Mouse (Mus musculus): ENCODE measurements around the gene Dok7.
A peak's percentile ranks its signal among the peaks of the same experiment; 100 is the strongest.

The Dok7 gene

DNA sequence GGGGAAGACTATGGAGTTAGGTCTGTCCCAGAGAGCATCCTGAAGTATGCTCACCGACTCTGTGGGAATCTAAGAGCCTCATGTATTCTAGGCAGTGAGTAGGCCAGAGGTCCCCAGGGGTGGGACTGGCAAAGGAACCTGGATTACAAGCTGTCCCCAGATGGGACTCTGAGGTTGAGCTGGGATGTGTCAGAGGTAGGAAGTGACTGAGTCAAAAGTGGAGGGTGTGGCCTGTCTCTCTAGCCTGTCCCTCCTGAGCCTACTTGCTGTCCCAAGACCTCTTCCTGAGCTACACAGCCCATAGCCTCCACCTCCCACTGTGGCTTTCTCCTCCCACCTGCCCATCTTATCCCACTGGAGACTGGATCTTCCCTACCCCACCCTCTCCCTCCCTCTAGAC is 1.6 kb downstream of the Dok7 start:
- DNase-seq: no peak

DNA sequence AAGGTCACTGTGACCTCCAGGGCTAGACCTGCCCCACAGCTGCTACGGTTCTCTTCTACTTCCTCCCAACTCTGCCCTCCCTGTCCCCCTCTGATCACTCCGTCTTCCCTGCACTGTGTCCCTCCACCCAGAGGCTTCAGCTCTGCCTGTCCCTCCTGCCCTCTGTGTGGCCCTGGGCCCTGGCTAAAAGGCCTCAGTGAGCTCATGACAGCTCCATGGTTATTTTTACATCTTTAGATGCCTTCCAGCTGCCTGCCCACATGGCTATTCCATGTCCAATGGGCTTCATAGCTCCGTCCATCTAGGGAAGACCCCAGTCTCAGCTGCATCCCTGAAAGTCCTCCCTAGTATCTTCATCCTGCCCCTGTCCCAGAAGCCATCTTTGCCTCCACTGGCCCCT is 3.5 kb downstream of the Dok7 start:
- no peak for DNase-seq

DNA sequence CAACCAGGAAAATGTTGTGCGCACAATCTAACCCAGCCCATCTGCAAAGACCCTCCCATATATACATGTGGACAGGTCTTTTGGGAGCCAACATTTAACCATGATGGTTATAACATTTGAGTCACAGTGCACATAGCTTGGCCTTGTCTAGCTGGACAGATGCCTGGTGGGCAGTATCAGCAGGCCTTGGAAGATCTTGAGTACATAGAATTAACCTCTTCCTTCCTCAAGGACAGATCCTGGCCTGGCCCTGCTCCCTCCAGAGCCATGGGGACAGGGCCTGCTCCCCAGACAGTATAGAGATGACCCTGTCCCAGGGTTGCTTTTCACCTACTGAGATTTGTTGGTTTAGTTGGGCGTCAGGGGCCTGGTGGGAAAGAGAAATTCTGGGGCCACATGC is 13.3 kb downstream of the Dok7 start:
- DNase-seq: no peak

DNA sequence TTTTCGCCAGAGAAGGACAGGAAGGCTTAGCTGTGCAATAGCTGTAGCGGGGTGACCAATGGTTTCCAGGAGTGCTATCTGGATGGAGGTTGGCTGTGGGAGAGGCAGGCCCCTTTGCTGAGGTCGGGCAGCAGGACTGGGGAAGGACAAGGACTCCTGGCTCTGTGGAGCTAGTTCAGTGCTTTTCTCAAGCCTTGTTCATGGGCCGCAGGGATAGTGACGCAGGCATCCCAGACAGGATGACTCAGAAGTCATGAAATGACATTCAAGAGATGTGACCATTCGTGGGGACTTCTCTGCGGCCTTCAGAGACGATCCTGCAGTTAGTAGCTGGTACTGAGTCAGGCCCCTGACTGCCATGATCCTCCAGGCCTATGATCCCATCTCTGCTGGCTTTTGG is 13.7 kb downstream of the Dok7 start:
- DNase-seq: no peak

DNA sequence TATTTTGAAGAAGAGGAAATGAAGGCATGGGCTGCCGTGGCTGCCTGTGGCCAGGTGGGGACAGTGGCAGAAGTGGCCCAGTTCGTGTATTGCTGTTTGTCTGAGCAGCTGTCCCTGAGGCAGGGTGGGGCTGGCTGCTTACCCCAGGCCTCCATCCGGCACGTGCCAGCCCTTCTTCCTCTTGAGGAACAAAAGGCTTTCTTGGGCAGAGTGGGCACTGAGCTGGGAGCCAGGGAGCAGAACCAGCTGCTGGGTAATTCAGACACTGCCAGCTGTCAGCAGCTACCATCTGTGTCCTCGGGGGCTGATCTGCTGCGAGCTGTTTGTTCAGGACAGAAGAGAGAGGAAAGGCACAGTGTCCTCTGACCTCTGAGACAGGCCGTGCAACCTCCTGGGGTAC is 14.4 kb downstream of the Dok7 start:
- DNase-seq: no peak

DNA sequence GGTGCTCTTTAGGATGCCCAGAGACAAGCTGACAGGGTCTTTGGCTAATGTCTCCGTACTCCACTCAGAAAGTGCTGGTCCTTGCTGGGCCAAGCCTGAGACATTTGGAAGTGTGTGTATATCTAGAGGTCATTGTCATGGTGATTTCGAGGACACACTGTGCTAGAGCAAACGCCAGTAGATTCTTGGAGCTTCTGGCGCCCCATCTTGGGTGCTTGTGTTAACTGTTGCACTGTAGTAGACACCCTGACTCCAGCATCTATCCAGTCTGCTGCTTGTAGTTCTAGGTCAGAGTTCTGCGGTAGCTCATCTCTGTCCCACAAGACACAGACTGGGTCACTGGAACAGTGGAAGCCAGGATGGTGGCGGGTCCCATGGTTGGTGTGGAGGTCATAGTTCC is 15.3 kb downstream of the Dok7 start:
- no peak for DNase-seq

DNA sequence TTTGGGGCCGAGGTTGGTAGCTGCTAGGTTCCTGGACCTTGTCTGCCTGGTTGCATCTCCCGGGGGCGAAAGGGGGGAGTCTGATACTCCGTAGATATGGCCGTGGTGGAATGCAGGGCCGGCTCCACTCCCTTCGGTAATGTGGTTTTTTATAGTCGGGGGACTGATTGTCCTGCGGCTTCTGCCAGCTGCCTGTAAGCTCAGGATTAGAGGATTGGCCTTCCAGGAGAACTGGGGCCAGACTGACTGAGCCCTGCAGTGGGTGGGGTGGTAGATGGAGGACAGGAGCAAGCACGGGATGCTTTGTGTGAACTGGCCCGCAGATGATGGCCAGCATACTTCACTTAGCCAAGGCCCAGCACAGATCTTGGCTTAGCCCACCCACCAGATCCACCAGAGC is 16.7 kb downstream of the Dok7 start:
- no peak for DNase-seq

DNA sequence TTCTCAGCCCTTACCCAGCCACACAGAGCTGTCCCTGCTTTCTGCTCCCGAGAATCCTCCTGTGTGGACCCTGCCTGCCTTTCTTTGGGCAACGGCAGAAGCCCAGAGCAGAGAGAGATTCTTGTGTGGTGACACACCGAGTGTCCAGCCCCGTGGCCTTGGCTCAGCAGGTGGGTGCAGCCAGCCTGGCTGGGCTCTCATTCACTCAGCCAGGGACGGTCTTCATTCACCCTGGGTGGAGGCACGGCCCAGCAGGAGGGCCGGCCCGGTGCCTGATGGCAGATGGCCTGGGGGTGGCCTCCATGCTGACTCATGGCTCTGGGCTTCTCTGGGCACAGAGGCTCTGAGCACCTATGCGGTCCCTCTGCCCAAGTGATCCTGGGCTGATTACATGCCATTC is 17.4 kb downstream of the Dok7 start:
- no peak for DNase-seq

DNA sequence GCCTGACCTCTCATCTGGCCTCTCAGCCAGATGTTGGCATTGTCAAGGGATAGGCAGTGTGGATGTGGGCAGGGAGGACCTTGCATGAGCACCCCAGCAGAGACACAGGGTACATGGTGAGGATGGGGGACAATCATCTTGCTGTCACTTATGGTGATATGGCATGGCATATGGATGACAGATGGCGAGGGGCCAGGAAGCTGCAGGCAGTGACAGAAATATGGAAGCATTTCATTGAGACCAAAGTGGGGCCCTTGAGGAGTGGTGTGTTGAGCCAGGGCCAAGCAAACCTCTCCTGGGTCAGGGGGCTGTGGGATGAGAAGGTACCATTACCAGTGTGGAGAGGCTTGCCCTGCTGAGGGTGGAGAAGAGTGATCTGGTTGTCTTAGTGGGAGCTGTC is 19.8 kb downstream of the Dok7 start:
- DNase-seq: no peak

DNA sequence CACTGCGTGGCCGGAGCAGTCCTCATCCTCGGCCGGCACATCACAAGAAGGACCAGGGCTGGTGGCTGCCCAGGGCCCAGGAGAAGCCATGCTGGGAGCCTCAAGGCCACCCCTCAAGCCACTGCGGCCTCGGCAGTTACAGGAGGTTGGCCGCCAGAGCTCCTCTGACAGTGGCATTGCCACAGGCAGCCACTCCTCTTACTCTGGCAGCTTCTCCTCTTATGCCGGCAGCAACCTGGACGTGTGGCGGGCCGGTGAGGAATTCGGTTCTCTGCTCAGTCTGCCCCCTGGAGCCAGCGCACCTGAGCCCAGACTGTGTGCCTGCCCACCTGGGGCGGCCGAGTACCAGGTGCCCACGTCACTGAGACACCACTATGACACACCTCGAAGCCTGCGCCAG is 22.5 kb downstream of the Dok7 start:
- DNase-seq: no peak

DNA sequence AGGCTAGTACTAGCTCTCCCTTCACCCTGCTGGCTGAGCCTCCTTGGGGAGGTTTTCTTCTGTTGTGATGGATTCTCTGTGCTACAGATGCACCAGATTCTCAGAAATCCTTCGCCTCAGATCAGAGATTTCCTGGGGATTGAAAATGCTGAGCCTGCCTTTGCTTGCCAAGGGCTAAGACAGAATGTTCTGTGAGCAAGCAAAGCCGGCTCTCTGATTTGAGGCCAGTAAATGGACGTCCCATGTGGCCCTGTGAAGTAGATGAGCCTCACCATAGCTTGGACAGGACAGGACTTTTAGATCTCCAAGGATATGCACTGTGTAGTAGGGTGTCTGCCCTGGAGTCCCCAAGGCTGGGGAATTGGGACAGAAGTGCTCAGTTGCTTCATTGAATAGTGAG is 28.3 kb downstream of the Dok7 start:
- no peak for DNase-seq

DNA sequence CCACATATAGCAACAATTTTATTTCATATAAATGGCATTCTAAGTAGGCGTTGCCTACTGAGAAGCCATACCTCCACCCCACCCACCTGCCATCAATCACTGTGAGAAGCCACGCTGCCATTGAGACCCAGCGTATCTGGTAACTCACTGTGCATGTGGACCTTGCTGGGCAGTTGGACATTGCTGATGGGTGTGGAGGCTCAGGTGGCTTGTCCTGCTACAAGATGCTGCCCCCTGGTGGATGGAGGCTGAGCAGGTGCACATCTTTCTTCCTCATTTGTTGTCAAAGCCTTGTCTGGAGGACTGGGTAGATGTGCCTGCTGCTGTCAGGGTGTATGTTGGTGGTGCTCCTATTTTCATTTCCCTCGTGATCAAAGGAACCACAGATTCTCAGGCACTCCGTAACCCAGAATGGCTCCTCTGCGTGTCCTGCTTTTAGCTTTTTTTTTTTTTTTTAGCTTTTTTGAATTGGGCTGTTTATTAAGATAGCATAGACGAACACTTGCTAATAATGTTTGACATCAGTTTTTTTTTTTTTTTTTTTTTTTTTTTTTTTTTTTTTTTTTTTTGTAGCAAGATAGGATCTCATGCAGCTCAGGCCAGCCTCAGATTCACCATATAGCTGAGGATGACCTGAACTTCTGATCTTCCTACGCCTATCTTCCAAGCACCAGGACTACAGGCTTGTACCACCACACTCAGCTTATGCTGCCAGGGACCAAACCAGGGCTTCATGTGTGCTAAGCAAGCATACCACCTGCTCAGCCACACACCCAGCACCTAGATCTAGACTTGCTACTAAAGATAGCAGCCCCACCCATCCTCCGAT is 32.4 kb downstream of the Dok7 start:
- DNase-seq: peak; percentile 58 to 62

DNA sequence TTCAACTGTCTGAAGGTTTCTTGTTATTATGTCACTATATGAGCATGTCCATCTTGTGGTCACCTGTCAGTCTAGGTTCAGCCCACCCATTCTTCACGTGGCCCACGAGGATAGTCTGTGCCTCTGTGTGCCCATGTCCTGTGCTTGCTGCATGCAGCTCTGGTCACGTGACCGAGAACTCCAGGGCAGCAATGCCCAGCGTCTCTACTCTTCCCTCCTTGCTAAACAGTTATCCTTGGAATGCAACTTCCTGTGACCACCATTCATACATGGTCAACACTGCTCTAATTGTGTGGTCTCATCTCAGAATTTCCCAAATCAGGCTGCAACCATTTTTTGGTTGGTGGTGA is 33.0 kb downstream of the Dok7 start:
- DNase-seq: no peak

DNA sequence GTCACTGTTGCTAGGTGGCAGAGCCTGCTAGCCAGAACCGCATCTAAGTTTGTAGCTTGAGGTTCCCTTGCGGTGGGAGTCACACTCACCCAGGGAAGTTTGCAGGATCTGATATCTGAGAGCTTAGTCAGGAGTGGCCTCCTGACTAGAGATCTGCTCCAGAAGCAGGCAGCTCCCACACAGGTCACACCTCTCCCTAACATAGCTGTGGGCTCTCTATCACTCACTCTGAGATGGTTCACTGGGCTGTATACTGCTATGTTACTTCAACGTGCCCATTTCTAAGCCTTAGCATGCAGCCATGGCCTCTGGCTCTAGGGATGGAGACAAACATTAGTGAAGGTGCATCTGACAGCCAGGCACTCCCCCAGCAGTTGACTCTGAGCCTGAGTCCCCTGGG is 35.1 kb downstream of the Dok7 start:
- no peak for DNase-seq

DNA sequence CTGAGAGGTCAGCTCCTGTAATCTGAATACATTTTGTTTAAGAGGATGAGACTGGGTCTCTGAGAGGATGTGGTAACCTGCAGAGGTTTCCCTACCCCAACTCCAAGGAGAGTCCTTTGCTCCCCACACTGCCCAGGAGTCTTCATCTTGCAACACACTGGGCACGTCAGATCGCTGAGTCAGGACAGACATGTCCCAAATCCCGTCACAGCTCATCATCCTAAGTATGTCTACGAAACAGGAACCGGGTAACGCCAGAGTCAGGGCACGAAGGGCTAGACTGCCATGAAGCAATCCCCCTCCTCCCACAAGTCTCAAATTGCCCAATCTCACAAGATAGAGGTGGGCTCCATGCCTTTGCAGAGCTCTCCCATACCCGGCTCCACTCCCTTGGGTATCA is 46.5 kb downstream of the Dok7 start:
- DNase-seq: no peak

DNA sequence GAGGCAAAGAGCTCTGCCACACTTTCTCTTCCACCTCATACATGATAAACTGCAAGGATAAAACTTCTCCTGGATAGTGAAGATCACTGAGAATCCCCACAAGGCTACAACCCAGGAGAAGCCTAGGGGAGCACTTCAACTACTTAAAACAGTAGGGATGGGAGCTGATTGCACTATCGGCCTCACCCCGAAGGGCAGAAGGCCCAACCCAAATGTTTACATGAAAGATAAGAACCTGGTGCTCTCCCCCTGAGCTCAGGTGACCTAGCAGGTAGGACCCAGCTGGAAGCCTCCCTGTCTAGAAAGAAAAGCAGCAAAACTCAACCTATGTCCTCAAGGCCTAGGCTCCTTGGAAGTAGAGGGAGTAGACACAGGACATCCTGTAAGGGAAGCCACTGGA is 47.0 kb downstream of the Dok7 start:
- DNase-seq: no peak

DNA sequence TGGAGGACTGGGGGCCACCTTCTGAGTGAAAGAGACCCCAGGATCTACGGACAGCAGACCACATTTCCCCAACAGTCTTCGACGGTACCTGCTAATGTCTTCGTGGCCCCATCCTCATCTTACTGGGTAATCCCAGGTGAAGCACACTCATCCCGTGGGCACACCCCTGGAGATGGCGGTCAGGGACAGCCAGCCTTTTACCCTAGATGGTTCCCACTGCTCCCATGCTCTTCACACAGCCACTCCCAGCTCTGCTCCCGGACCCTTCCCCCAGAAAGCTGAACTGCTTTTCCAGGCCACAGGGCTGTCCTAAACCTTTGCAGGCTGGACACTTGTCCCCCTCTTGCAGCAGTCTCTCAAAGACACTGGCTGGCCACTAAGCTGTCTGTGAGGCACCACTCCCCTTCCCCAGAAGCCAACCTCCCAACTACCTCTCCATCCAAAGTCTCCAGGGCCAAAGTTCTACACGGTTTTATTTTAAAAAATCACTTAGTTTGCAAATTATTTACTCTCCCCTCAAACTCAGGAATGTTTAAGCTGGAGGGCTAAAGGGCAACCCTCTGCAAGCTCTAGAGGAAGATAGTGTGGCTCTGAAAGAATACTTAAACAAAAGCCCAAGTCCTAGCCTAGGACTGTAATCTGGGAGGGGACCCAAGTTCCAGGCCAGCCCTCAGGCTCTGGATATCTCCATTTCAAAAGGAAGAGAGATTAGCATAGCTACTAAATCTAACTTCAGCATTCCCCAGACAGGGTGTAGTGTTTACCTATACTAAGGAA is 47.8 kb downstream of the Dok7 start:
- DNase-seq: no peak

DNA sequence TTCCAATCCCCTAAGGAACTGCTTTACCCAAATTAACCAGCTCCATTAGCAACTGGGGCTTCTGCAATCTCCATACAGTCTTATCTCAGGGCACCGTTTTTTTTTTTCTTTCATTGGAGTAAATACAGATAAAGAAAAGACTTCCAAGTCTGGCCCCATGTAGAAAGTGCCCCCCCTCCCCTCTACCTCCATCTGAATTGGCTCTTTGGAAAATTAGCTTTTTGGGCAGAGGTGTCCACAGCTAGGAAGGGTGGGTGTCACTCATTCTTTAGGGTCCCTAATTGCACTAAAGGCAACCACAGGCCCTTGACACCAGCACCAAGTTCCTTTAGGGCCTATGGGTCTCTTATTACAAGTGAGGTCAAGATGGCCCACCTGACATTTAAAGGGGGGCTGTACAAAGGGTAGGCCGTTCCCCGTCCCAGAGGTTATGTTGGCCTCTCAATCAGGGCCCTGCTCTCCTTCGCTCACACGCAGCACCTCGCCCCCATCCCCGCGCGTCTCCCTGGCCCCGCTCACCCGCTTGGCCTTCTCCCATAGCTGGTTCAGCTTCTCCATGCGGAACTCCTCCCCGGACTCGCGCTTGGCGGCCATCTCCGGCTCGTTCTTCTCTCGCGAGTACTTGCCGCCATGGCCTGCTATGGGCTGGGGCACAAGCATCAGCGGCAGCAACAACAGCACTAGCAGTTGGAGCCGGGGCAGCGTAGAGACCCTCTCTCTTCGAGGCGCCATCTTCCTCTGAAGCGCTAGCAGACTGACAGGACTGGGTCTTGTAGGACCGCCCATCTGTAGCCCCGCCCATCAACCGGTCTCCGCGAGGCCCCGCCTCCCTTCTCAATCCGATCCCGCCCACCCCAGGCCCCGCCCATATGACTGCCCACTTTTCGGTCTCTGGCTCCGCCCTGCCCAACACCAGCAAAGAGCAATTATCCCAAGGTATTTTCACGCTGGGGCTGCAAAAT is 48.7 kb downstream of the Dok7 start, which contains the start of gene Lrpap1:
Gene Lrpap1 (minus strand): TSS at position 807 of the 962 bp plus-strand sequence.
- peak; percentile 84 to 89 for DNase-seq

DNA sequence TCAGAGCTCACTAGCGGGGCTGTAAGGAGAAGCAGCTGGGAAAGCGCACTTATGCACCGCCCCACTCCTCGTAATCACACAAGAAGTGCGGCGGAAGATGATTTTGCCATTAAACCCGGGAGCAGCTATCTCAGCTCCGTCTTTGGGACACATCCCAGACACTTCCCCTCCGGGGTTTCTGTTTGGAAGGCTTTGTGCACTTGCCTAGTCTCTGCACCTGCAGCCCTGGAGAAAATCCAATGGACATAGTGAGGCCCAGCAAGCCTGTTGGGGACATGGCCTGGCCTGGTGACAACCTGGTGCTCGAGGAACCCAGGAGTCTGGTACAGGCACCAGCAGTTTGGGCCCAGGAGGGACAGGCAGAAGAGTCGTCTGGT is 49.3 kb downstream of the Dok7 start:
- no peak for DNase-seq

DNA sequence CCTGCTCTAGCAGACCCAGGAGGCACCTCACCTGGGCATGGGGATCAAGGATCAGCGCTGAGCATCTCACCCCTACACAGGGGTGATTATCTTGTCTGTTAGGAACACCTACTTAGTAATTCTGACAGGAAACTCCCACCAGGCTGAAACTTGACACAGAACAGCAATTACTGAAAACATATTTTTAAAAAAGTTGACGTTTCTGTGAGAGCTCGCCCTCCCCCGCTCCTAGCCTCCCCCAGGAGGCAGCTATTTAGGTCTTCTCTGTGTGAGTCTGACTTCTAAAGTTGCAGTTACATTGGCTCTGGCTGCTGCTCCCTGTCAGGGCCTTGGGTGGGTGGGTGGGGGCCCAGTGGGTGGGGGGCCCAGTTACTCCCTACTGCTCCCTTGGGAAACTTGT is 55.9 kb downstream of the Dok7 start:
- DNase-seq: no peak

DNA sequence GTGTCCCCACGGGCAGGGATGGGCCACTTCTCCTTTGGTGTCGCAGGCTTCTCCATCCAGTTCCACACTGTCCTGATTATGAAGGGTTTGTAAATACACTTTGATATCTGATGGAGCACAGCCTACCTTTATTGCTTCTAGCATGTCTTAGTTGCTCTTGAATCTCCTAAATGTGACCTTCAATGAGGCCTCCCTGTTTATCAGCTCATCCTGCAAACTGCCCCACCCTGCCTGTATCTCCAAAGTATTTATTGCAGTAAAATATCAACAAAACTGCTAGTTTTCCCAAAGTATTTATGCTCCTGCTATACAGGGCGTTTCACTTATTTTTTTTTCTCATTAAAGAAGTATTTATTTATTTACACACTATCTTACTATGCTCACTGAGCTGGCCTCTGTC is 59.4 kb downstream of the Dok7 start:
- no peak for DNase-seq

DNA sequence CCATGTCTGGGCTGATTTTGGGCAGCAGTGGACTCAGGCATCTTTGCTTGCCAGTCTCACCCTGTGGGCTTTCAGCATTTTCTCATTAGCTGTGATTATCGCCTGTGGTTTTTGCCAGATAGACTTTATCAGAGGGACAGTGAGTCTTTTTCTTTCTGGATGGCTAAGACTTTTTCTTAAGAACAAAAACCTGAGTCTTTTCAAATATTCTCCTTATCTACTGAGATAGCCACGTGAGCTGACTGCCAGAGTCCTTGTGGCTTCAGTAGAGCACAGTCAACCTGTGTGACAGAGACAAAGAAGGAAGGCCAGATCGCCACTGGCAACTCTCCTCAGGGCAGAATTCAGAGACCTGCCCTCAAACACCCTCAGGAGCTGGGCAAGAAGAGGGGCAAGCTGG is 61.1 kb downstream of the Dok7 start:
- no peak for DNase-seq

DNA sequence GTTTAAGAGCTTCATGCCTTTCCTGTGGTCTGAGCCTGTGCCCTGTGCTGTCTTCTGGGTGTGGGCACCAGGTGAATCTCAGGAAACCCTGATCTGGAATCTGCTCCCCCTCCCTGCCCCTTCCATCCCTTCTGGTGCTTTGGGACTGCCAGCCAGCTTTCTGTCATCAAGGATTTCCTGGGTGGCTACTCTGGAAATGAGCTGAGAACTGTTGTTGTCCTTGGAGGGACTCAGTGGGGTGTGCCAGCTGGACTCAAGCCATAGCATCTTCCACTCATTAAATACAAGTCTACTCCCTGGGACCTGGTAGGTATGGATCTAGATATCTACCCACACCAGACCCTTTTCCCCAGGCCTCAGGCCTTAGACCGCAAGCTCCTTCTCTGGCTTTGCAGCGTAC is 61.9 kb downstream of the Dok7 start:
- DNase-seq: no peak

Measured in thymus, postnatal 36 days (tissue).